Mouse (Mus musculus) embryonic fibroblast, embryonic 13.5 days (primary cell): Measurements from ENCODE around the gene Ercc8.

Source experiments
- CTCF ChIP-seq: IDR thresholded peaks from 2 replicates; pipeline ENCODE4 v1.5.1; 2011; ENCODE audit warnings: mild to moderate bottlenecking, control low read depth, low read length, moderate library complexity, borderline replicate concordance; ENCODE audit not compliant: insufficient read depth
- POLR2A ChIP-seq: IDR thresholded peaks from 2 replicates; pipeline ENCODE4 v1.6.1; 2011; ENCODE audit warnings: low read depth, mild to moderate bottlenecking, control low read depth, low read length, moderate library complexity

- TF ChIP-seq POLR2A (no peak), CTCF (no peak)
These were observed 54.0 kb downstream of the Ercc8 start for GRCm38 (mm10) chr13:108212397-108213018.
